Mouse (Mus musculus) erythroblast, embryonic 14.5 days (primary cell): ENCODE data around the gene Ubash3b.

ENCODE experiments used
- GATA1 ChIP-seq: IDR thresholded peaks from 2 replicates; pipeline ENCODE4 v1.6.1; 2012; ENCODE audit warnings: low read length, inconsistent platforms, mixed read lengths
- TAL1 ChIP-seq: IDR thresholded peaks from 3 replicates; pipeline ENCODE4 v1.6.1; 2012; ENCODE audit warnings: low read length, inconsistent platforms, mixed read lengths

- TF ChIP-seq GATA1: no peak
- TF ChIP-seq TAL1: no peak
Observed at GRCm38 (mm10) chr9:40997116-40997779, 164.2 kb downstream of the Ubash3b start.
